Mouse (Mus musculus) intestine, postnatal 0 days (tissue): ENCODE results near the gene Sec63. TPM values are rescaled to one million over a fixed set of nuclear protein-coding genes. Genes with fewer than 3 reads are reported as not detected.

Experiments
- ATAC-seq: fragments of 200-750 bp; cut with Nextera tagmentation; 2 replicates; pipeline ENCODE4 v1.8.0; 2017; ENCODE audit warnings: mild to moderate bottlenecking, moderate TSS enrichment, moderate library complexity
- H3K27ac ChIP-seq: fragments of 300-500 bp; sonication (generic); 2 replicates; pipeline ENCODE4 v1.5.1; 2014; ENCODE audit warnings: mild to moderate bottlenecking, low read depth, low read length, moderate library complexity
- H3K27me3 ChIP-seq: fragments of 300-500 bp; sonication (generic); replicated peaks from 2 replicates; pipeline ENCODE4 v1.6.1; 2014; ENCODE audit warnings: low read length, mixed read lengths; ENCODE audit not compliant: control insufficient read depth, insufficient read depth
- H3K36me3 ChIP-seq: fragments of 300-500 bp; sonication (generic); 2 replicates; pipeline ENCODE4 v1.6.1; 2014; ENCODE audit warnings: mild to moderate bottlenecking, moderate library complexity; ENCODE audit not compliant: control insufficient read depth, insufficient read depth
- H3K4me1 ChIP-seq: fragments of 300-500 bp; sonication (generic); replicated peaks from 2 replicates; pipeline ENCODE4 v1.6.1; 2014; ENCODE audit warnings: antibody characterized with exemption, low read length, mixed read lengths; ENCODE audit not compliant: control insufficient read depth, insufficient read depth
- H3K4me2 ChIP-seq: fragments of 300-500 bp; sonication (generic); replicated peaks from 2 replicates; pipeline ENCODE4 v1.6.1; 2014; ENCODE audit warnings: low read depth, mild to moderate bottlenecking, moderate library complexity
- H3K4me3 ChIP-seq: fragments of 300-500 bp; sonication (generic); 2 replicates; pipeline ENCODE4 v1.5.1; 2014; ENCODE audit warnings: low read depth, low read length
- H3K9ac ChIP-seq: fragments of 300-500 bp; sonication (generic); 2 replicates; pipeline ENCODE4 v1.6.1; 2014; ENCODE audit warnings: mild to moderate bottlenecking, low read depth, low read length
- H3K9me3 ChIP-seq: fragments of 300-500 bp; sonication (generic); 2 replicates; pipeline ENCODE4 v1.6.1; 2016; ENCODE audit warnings: mixed run types; ENCODE audit not compliant: control insufficient read depth
- CTCF ChIP-seq: sonication (generic); IDR thresholded peaks from 2 replicates; pipeline ENCODE4 v1.5.1; 2016; ENCODE audit warnings: low read depth, mild to moderate bottlenecking, control low read depth, antibody characterized with exemption, moderate library complexity
- WGBS: fragments of 180-500 bp; shearing (Covaris S2); extraction: QIAGEN DNeasy Blood & Tissue Kit; methylation state at CpG from one replicate; pipeline ENCODE4 v1.1.7; 2014; 5-methylcytosine and 5-hydroxymethylcytosine counted together
- polyA plus RNA-seq: library from polyadenylated mRNA; unstranded; fragments of >200 nt; fragmentation: Nextera tagmentation; extraction: Ambion mirVana; gene quantifications from 2 replicates; pipeline ENCODE4 v1.2.1, GENCODE M21; 2015

Gene Sec63
- polyA plus RNA-seq, 1 experiment from 2014 or later = 17.2 TPM

DNA sequence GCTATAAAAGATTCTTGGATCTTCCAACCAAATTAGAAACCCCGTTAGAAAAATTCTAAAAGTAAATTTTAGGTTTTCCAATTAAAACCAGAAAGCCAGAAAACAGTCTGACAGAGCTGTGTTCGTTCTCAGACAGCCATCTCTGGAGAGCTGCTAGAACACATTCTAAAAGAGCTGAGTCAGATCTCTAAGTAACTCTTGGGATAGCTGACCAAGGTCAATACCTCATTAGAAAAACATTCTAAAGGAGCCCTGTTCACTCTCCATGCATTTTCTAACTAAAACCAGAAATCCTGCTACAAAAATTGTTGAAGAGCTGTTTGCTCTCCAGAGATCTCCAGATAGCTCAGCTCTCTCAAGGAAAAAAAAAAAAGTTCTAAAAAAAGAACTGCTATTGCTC lies 31.7 kb upstream of the Sec63 start:
- ATAC-seq = no peak
- Histone ChIP-seq H3K27ac (no peak overlapping the region; the same call in 1 of the 2 replicates), H3K4me3 (no peak overlapping the region), H3K4me2 (no peak overlapping the region), H3K36me3 (no peaks in the 10 kb centered on the region), H3K4me1 (no peaks in the 10 kb centered on the region), H3K27me3 (no peaks in the 10 kb centered on the region), H3K9me3 (no peaks in the 10 kb centered on the region), H3K9ac (no peak overlapping the region)
- WGBS = 74% methylated on average over 2 of the region's 2 CpGs
- no peak for TF ChIP-seq CTCF

DNA sequence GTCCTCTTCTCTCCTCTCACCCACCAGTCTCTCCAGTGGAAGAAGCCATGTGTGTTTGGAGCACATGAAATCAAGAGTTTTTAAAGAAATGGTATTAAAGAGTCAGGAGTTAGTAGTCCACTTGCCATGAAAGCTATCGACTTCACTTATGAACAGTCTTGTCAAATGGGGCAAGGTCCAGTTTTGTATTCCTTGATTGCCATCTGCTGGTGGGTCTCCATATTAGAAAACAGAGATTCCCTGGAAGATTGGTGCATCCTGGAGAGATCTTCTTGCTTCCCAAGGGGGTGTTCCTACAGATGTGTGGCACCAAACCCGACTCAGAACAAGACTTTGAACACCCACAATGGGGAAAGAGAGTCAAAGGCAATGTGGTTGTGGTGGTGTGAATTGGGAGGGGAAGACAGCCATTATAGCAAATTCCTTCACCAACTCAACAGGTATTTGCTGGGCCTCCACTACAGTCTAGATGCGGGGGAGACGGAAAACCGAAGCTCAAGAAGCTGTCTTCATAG lies 26.7 kb upstream of the Sec63 start:
- no peak for ATAC-seq
- Histone ChIP-seq H3K27ac (no peak overlapping the region), H3K4me3 (no peak overlapping the region), H3K9me3 (no peaks in the 10 kb centered on the region), H3K9ac (no peak overlapping the region), H3K4me1 (no peaks in the 10 kb centered on the region), H3K27me3 (no peaks in the 10 kb centered on the region), H3K36me3 (no peaks in the 10 kb centered on the region), H3K4me2 (no peak overlapping the region)
- peak; percentile 80 for TF ChIP-seq CTCF
- WGBS = 53% methylated on average over 5 of the region's 5 CpGs

DNA sequence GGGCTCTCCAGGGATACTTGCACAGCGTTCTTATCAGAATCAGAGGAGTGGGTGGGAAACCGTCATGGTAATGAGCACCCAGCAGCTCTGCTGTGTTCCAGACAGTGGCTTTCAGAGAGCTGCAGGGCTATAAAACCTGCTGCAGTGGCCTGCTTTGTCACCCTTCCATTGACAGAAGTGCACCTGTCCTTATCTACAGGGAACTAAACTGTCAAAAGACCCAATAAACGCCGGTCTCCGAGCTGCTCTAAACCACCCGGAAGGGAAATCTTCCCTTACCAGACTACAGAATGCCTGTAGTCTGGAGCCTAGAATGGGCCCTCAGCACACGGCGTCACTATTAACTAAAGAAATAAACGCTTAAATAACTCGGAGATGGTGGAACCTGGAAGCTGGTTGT lies 9.5 kb upstream of the Sec63 start:
- H3K4me3 ChIP-seq = no peak overlapping the region
- TF ChIP-seq CTCF = no peak
- peak; percentile 81 for ATAC-seq
- H3K27me3 ChIP-seq = no peaks in the 10 kb centered on the region
- WGBS = 19% methylated on average over 10 of the region's 10 CpGs
- H3K4me1 ChIP-seq = no peaks in the 10 kb centered on the region
- H3K27ac ChIP-seq = no peak overlapping the region
- H3K4me2 ChIP-seq = peak overlapping the region; percentile 39
- no peak overlapping the region for H3K9ac ChIP-seq
- H3K36me3 ChIP-seq = no peaks in the 10 kb centered on the region
- H3K9me3 ChIP-seq = no peaks in the 10 kb centered on the region

DNA sequence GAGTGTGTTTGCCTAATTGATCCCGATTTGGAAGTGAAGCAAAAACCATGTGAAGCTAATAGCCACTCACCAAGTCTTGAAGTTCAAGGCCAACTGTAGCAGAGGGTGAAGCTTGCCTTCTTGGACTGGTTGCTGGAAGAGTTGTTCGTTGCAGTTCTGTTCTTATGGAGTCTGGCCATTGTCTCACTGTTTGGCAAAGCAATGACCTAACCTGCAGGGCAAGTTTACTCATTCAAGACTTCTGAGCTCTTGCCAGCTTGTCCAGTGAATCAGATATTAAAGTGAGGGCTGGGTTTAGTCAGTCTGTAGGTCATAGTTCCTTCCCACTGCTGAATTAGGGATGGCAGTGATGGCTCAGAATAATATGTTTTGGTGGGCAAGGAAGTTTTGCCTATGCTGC lies 7.0 kb upstream of the Sec63 start:
- Histone ChIP-seq H3K9ac (no peak overlapping the region), H3K9me3 (no peaks in the 10 kb centered on the region), H3K4me2 (no peak overlapping the region), H3K27me3 (no peaks in the 10 kb centered on the region), H3K4me1 (no peaks in the 10 kb centered on the region), H3K27ac (no peak overlapping the region), H3K4me3 (no peak overlapping the region), H3K36me3 (no peaks in the 10 kb centered on the region)
- no peak for TF ChIP-seq CTCF
- no peak for ATAC-seq
- WGBS = 44% methylated on average over 2 of the region's 2 CpGs

DNA sequence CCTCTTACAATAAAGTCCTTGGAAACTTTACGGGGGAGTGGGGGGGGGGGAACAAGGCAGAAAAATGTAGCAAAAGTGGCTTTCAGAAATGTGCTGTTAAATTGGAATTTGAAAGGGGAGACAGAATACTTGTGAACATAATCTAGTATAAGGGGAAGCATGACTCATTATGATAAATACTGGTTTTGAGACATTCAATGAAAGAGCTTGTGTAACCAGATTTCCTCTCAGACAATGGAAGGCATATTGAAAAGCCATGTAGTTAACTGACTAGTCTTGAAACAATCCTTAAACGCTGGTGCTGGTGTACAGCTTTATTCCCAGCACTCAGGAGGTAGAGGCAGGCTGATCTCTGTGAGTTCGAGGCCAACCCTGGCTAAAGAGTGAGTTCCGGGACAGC lies 1.6 kb upstream of the Sec63 start:
- no peak for ATAC-seq
- Histone ChIP-seq H3K4me3 (no peak overlapping the region), H3K9ac (no peak overlapping the region), H3K4me2 (no peak overlapping the region), H3K4me1 (0 out of 2 replicates have a peak, but pooled peaks cover 2% of the 10 kb centered on the region), H3K9me3 (no peaks in the 10 kb centered on the region), H3K36me3 (no peaks in the 10 kb centered on the region), H3K27ac (no peak overlapping the region), H3K27me3 (no peaks in the 10 kb centered on the region)
- no peak for TF ChIP-seq CTCF
- 88% methylated on average over 4 of the region's 4 CpGs for WGBS

DNA sequence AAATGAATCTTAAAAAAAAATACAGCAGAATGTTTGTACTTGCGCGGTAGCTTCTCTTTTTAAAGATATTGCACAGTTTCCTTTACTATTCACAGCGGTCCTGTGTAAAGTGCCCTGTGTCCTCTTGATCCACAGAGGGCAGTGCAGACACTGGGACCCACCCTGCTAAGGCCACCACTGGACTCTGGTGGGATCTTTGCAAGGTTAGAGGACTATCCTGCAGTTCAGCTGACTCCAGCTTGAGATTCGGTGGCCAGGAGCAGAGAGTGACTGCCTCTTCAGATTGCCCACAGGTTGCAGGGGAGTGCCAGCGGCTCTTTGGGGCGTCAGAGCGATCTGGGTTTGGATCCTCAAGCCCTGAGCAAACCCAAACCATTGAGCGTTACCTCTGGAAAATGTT lies 967 bp upstream of the Sec63 start:
- H3K4me3 ChIP-seq = no peak overlapping the region
- no peaks in the 10 kb centered on the region for H3K27me3 ChIP-seq
- H3K4me2 ChIP-seq = peak overlapping the region; percentile 79; the same call in 1 of the 2 replicates
- no peak for ATAC-seq
- H3K27ac ChIP-seq = no peak overlapping the region
- H3K36me3 ChIP-seq = no peaks in the 10 kb centered on the region
- H3K9me3 ChIP-seq = no peaks in the 10 kb centered on the region
- H3K4me1 ChIP-seq = 0 out of 2 replicates have a peak, but pooled peaks cover 2% of the 10 kb centered on the region
- no peak overlapping the region for H3K9ac ChIP-seq
- 61% methylated on average over 8 of the region's 8 CpGs for WGBS
- peak; percentile 49 for TF ChIP-seq CTCF
